Mouse (Mus musculus) inflammation-experienced regulatory T-cells, adult 6 months (primary cell): Measurements from ENCODE around the gene Ccdc66. TPM values are rescaled to one million over a fixed set of nuclear protein-coding genes. Genes with fewer than 3 reads are reported as not detected.
A peak's percentile ranks its signal among the peaks of the same experiment; 100 is the strongest.

Experiments
- ATAC-seq: one replicate; pipeline ENCODE4 v1.8.0; 2017
- polyA plus RNA-seq, 3 experiments: library from polyadenylated mRNA; unstranded; fragments of 100-300 nt; shearing (Covaris generic); gene quantifications; one replicate each; pipeline ENCODE4 v1.2.1; 2017

Ccdc66 gene
- 10 to 100 TPM; 14.7 to 23.7 (median 19.5) TPM for polyA plus RNA-seq

GRCm38 (mm10) chr14:27507894-27508643 lies at the start of gene Ccdc66:
TSS of gene Ccdc66 (minus strand) at chr14:27508460.
- ATAC-seq = peak; percentile 92

- no peak for ATAC-seq
These were observed 35.7 kb upstream of the Ccdc66 start for GRCm38 (mm10) chr14:27543838-27544426.

GRCm38 (mm10) chr14:27536441-27536840 lies 28.2 kb upstream of the Ccdc66 start:
- no peak for ATAC-seq

GRCm38 (mm10) chr14:27524541-27524940 lies 16.3 kb upstream of the Ccdc66 start:
- ATAC-seq = no peak

GRCm38 (mm10) chr14:27508644-27509301 lies 513 bp upstream of the Ccdc66 start:
- no peak for ATAC-seq

GRCm38 (mm10) chr14:27501096-27501495 lies 7.2 kb downstream of the Ccdc66 start:
- no peak for ATAC-seq

- no peak for ATAC-seq
These were observed 14.7 kb downstream of the Ccdc66 start for GRCm38 (mm10) chr14:27493516-27493915.

GRCm38 (mm10) chr14:27491399-27491798 lies 16.9 kb downstream of the Ccdc66 start:
- no peak for ATAC-seq

- no peak for ATAC-seq
These were observed 61.3 kb downstream of the Ccdc66 start for GRCm38 (mm10) chr14:27446963-27447362.

- ATAC-seq = no peak
These were observed 63.4 kb downstream of the Ccdc66 start for GRCm38 (mm10) chr14:27444851-27445281.

GRCm38 (mm10) chr14:27440921-27441320 lies 67.3 kb downstream of the Ccdc66 start:
- ATAC-seq = no peak

- ATAC-seq = no peak
These were observed 71.4 kb downstream of the Ccdc66 start for GRCm38 (mm10) chr14:27436826-27437225.

GRCm38 (mm10) chr14:27436116-27436515 lies 72.1 kb downstream of the Ccdc66 start:
- ATAC-seq = no peak

- ATAC-seq = no peak
These were observed 76.2 kb downstream of the Ccdc66 start for GRCm38 (mm10) chr14:27432064-27432463.

Other genes with a start within 250 kb of the Ccdc66 start
- 10 to 100 TPM; 22.8 to 46.1 (median 33.8) TPM for gene Fam208a, start 79.6 kb downstream of the Ccdc66 start, polyA plus RNA-seq
- gene Erc2, start 114.0 kb upstream of the Ccdc66 start, polyA plus RNA-seq = under 1 TPM in 1 of 3 experiments, not detected in 2; 0.27 TPM